Mouse (Mus musculus) intestine, postnatal 0 days (tissue): ENCODE measurements at regions not wholly inside any gene's neighbourhood (a gene's known extent, or its start where the extent isn't known, plus 50 kb on each side); places are given as distances from the start of the nearest gene placed in this dataset.
A peak's percentile ranks its signal among the peaks of the same experiment; 100 is the strongest.

Experiments
- ATAC-seq: fragments of 200-750 bp; cut with Nextera tagmentation; 2 replicates; pipeline ENCODE4 v1.8.0; 2017; ENCODE audit warnings: mild to moderate bottlenecking, moderate TSS enrichment, moderate library complexity
- H3K27ac ChIP-seq: fragments of 300-500 bp; sonication (generic); 2 replicates; pipeline ENCODE4 v1.5.1; 2014; ENCODE audit warnings: mild to moderate bottlenecking, low read depth, low read length, moderate library complexity
- H3K27me3 ChIP-seq: fragments of 300-500 bp; sonication (generic); replicated peaks from 2 replicates; pipeline ENCODE4 v1.6.1; 2014; ENCODE audit warnings: low read length, mixed read lengths; ENCODE audit not compliant: control insufficient read depth, insufficient read depth
- H3K36me3 ChIP-seq: fragments of 300-500 bp; sonication (generic); 2 replicates; pipeline ENCODE4 v1.6.1; 2014; ENCODE audit warnings: mild to moderate bottlenecking, moderate library complexity; ENCODE audit not compliant: control insufficient read depth, insufficient read depth
- H3K4me1 ChIP-seq: fragments of 300-500 bp; sonication (generic); replicated peaks from 2 replicates; pipeline ENCODE4 v1.6.1; 2014; ENCODE audit warnings: antibody characterized with exemption, low read length, mixed read lengths; ENCODE audit not compliant: control insufficient read depth, insufficient read depth
- H3K4me2 ChIP-seq: fragments of 300-500 bp; sonication (generic); replicated peaks from 2 replicates; pipeline ENCODE4 v1.6.1; 2014; ENCODE audit warnings: low read depth, mild to moderate bottlenecking, moderate library complexity
- H3K4me3 ChIP-seq: fragments of 300-500 bp; sonication (generic); 2 replicates; pipeline ENCODE4 v1.5.1; 2014; ENCODE audit warnings: low read depth, low read length
- H3K9ac ChIP-seq: fragments of 300-500 bp; sonication (generic); 2 replicates; pipeline ENCODE4 v1.6.1; 2014; ENCODE audit warnings: mild to moderate bottlenecking, low read depth, low read length
- H3K9me3 ChIP-seq: fragments of 300-500 bp; sonication (generic); 2 replicates; pipeline ENCODE4 v1.6.1; 2016; ENCODE audit warnings: mixed run types; ENCODE audit not compliant: control insufficient read depth
- CTCF ChIP-seq: sonication (generic); IDR thresholded peaks from 2 replicates; pipeline ENCODE4 v1.5.1; 2016; ENCODE audit warnings: low read depth, mild to moderate bottlenecking, control low read depth, antibody characterized with exemption, moderate library complexity
- WGBS: fragments of 180-500 bp; shearing (Covaris S2); extraction: QIAGEN DNeasy Blood & Tissue Kit; methylation state at CpG from one replicate; pipeline ENCODE4 v1.1.7; 2014; 5-methylcytosine and 5-hydroxymethylcytosine counted together

GRCm38 (mm10) chr3:114279653-114280052 is 249.3 kb downstream of the Col11a1 start:
- Histone ChIP-seq H3K27me3 (no peaks in the 10 kb centered on the region), H3K4me3 (no peak overlapping the region), H3K27ac (no peak overlapping the region), H3K9me3 (no peaks in the 10 kb centered on the region), H3K9ac (no peak overlapping the region), H3K4me1 (no peaks in the 10 kb centered on the region), H3K4me2 (no peak overlapping the region), H3K36me3 (no peaks in the 10 kb centered on the region)
- WGBS: 73% methylated on average over 2 of the region's 2 CpGs
- ATAC-seq: no peak
- no peak for TF ChIP-seq CTCF

DNA sequence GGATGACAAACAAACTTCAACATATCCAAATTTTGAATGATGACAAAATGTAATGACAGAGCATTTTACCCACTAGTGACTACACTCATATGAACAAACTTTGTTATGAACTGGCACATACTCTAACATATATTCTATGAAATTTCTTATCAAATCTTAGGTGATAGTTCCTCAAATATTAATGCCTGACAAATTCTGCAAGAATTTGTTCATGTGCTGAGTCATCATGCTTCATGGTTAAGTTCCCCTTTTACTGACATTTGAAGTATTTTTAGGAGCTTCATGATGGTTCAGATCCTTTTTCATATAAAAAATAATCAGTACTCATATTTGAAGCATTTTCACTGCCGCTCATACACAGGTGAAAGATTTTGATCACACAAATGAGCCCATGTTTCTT is 289.1 kb downstream of the Col11a1 start:
- Histone ChIP-seq H3K9me3 (no peaks in the 10 kb centered on the region), H3K4me1 (no peaks in the 10 kb centered on the region), H3K4me3 (no peak overlapping the region), H3K4me2 (no peak overlapping the region), H3K9ac (no peak overlapping the region), H3K36me3 (no peaks in the 10 kb centered on the region), H3K27me3 (no peaks in the 10 kb centered on the region), H3K27ac (no peak overlapping the region)
- TF ChIP-seq CTCF: no peak
- no peak for ATAC-seq
- WGBS: 96% methylated on average over 1 of the region's 1 CpGs

DNA sequence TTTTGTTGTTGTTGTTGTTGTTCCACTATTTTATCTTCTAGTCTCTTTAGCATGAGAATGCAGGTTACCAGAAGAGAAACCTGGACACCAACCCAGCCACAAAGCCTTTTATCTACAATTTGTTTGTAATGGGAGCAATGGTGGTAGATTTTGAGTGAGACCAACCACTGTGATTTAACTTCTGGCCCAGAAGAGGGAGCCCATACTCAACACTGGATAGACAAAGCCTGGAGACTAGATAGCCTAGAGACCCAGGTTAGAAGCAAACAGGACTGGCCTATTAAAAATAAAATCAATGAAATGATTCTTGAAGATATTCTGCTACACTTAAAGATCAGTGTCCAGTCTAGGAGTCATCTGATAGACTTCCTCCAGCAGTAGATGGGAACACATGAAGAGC is 304.0 kb downstream of the Col11a1 start:
- ATAC-seq: no peak
- no peak overlapping the region for H3K9ac ChIP-seq
- no peak overlapping the region for H3K4me2 ChIP-seq
- no peaks in the 10 kb centered on the region for H3K36me3 ChIP-seq
- no peaks in the 10 kb centered on the region for H3K27me3 ChIP-seq
- H3K27ac ChIP-seq: no peak overlapping the region
- no peaks in the 10 kb centered on the region for H3K9me3 ChIP-seq
- TF ChIP-seq CTCF: peak; percentile 28
- no peak overlapping the region for H3K4me3 ChIP-seq
- no peaks in the 10 kb centered on the region for H3K4me1 ChIP-seq

GRCm38 (mm10) chr3:114343714-114344113 is 313.4 kb downstream of the Col11a1 start:
- H3K9me3 ChIP-seq: no peaks in the 10 kb centered on the region
- ATAC-seq: no peak
- WGBS: 86% methylated on average over 2 of the region's 2 CpGs

DNA sequence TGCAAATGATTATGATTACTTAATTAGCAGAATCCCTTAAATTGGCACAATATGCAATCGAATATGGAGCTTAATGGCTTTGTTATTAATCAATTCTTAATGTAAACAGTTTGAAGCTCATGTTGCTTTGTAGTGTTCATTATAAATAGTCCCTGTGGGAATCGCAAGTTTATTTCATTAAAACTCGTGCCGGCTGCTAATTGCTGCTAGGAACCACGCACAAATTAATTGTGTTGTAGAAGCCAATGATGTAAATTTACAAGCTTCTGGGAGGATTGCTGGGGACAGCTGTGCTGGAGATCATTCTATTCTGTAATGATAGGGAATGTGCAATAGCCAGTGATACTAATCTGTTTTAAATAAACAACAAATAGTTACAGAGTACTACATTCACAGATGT is 349.7 kb downstream of the Col11a1 start:
- TF ChIP-seq CTCF: no peak
- no peak overlapping the region for H3K4me2 ChIP-seq
- WGBS: 66% methylated on average over 5 of the region's 5 CpGs

More at GRCm38 (mm10) chr3:114343714-114344113, 313.4 kb downstream of the Col11a1 start:
- Histone ChIP-seq H3K36me3 (no peaks in the 10 kb centered on the region), H3K9ac (no peak overlapping the region), H3K4me1 (no peaks in the 10 kb centered on the region), H3K27me3 (no peaks in the 10 kb centered on the region), H3K27ac (no peak overlapping the region), H3K4me3 (no peak overlapping the region), H3K4me2 (no peak overlapping the region)
- TF ChIP-seq CTCF: no peak

DNA sequence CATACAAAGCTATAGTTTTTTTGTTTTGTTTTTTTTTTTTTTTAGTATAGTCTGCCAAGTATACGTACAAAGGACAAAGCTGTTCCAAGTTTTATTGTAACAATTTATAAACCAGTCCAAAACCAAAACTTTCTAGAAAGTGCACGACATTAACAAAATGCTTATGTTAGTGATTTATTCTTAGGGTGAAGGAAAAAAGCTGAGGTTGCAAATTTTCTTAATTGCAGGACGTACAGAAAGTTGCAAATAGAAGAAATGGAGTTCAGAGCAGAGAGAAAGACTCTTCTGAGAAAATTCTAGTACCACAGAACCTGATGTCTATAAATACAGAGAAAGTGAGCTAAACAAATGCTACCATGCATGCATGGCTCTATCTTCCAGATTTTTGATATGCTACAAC is 373.1 kb downstream of the Col11a1 start:
- Histone ChIP-seq H3K4me1 (no peaks in the 10 kb centered on the region), H3K27ac (no peak overlapping the region), H3K9me3 (no peaks in the 10 kb centered on the region), H3K4me2 (no peak overlapping the region), H3K36me3 (no peaks in the 10 kb centered on the region), H3K27me3 (no peaks in the 10 kb centered on the region), H3K4me3 (no peak overlapping the region), H3K9ac (no peak overlapping the region)
- 71% methylated on average over 3 of the region's 3 CpGs for WGBS
- ATAC-seq: no peak
- no peak for TF ChIP-seq CTCF

More for the DNA sequence above, 349.7 kb downstream of the Col11a1 start:
- no peaks in the 10 kb centered on the region for H3K27me3 ChIP-seq
- no peak for ATAC-seq
- H3K9me3 ChIP-seq: no peaks in the 10 kb centered on the region
- H3K4me1 ChIP-seq: no peaks in the 10 kb centered on the region
- H3K4me3 ChIP-seq: no peak overlapping the region
- no peaks in the 10 kb centered on the region for H3K36me3 ChIP-seq
- no peak overlapping the region for H3K27ac ChIP-seq
- H3K9ac ChIP-seq: no peak overlapping the region
